Mouse (Mus musculus): ENCODE measurements around the gene Gm20388. TPM values are rescaled to one million over a fixed set of nuclear protein-coding genes. Genes with fewer than 3 reads are reported as not detected.

Gene Gm20388
- polyA plus RNA-seq, 1 experiment, result 0.36 TPM

DNA sequence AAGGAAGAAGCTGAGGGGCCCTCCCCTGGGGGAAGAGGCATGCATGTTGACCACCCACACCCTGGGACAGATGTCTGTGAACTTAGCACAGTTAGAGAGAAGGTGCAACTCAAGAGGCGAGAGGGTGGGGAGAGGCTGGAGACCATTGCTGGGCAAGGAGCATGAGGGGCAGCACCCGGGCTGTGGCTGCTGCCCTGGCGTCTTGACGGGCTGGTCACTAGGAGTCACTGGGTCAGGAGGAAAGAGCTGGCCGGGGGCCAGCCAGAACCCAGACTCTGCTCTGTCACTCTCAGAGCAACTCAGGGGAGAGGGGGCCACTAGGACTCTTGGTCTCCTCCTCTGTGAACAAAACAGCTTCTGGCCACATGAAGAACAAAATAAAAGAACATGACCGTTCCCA lies 278.8 kb downstream of the Gm20388 start:
- no peaks in the 10 kb centered on the region for H3K27me3 ChIP-seq (ENCODE audit: control insufficient read depth)
- no peak for TF ChIP-seq TAL1 (IDR thresholded peaks at IDR 0.05; ENCODE audit: low read length)
- TF ChIP-seq GATA1 (IDR thresholded peaks at IDR 0.05; ENCODE audit: low read length), result no peak
- H3K9me3 ChIP-seq (ENCODE audit: control insufficient read depth, low read length), result peaks cover 6% of the 10 kb centered on the region
- H3K36me3 ChIP-seq (ENCODE audit: control insufficient read depth), result no peaks in the 10 kb centered on the region
- no peak overlapping the region for H3K4me3 ChIP-seq (replicated peaks)
- no peaks in the 10 kb centered on the region for H3K4me1 ChIP-seq (ENCODE audit: control insufficient read depth)

- Histone ChIP-seq H3K27me3 (ENCODE audit: control insufficient read depth) (no peaks in the 10 kb centered on the region), H3K36me3 (ENCODE audit: control insufficient read depth) (no peaks in the 10 kb centered on the region), H3K4me1 (ENCODE audit: control insufficient read depth) (no peaks in the 10 kb centered on the region), H3K4me3 (replicated peaks) (no peak overlapping the region), H3K9me3 (ENCODE audit: control insufficient read depth, low read length) (peaks cover 6% of the 10 kb centered on the region)
- no peak for TF ChIP-seq TAL1 (IDR thresholded peaks at IDR 0.05; ENCODE audit: low read length)
- no peak for TF ChIP-seq GATA1 (IDR thresholded peaks at IDR 0.05; ENCODE audit: low read length)
Measured at GRCm38 (mm10) chr8:120190107-120190809, 279.6 kb downstream of the Gm20388 start.

GRCm38 (mm10) chr8:120190810-120191413 lies 280.3 kb downstream of the Gm20388 start:
- H3K36me3 ChIP-seq (ENCODE audit: control insufficient read depth), result no peaks in the 10 kb centered on the region
- no peaks in the 10 kb centered on the region for H3K27me3 ChIP-seq (ENCODE audit: control insufficient read depth)
- TF ChIP-seq GATA1 (IDR thresholded peaks at IDR 0.05; ENCODE audit: low read length), result no peak
- TF ChIP-seq TAL1 (IDR thresholded peaks at IDR 0.05; ENCODE audit: low read length), result no peak
- H3K9me3 ChIP-seq (ENCODE audit: control insufficient read depth, low read length), result peaks cover 6% of the 10 kb centered on the region
- H3K4me1 ChIP-seq (ENCODE audit: control insufficient read depth), result no peaks in the 10 kb centered on the region
- no peak overlapping the region for H3K4me3 ChIP-seq (replicated peaks)

- Histone ChIP-seq H3K36me3 (ENCODE audit: control insufficient read depth) (no peaks in the 10 kb centered on the region), H3K4me1 (ENCODE audit: control insufficient read depth) (no peaks in the 10 kb centered on the region), H3K27me3 (ENCODE audit: control insufficient read depth) (no peaks in the 10 kb centered on the region), H3K4me3 (replicated peaks) (no peak overlapping the region), H3K9me3 (ENCODE audit: control insufficient read depth, low read length) (peaks cover 6% of the 10 kb centered on the region)
- TF ChIP-seq TAL1 (IDR thresholded peaks at IDR 0.05; ENCODE audit: low read length) (no peak), GATA1 (IDR thresholded peaks at IDR 0.05; ENCODE audit: low read length) (no peak)
Measured at GRCm38 (mm10) chr8:120191633-120192032, 281.0 kb downstream of the Gm20388 start.

GRCm38 (mm10) chr8:120192118-120192517 lies 281.5 kb downstream of the Gm20388 start:
- peaks cover 6% of the 10 kb centered on the region for H3K9me3 ChIP-seq (ENCODE audit: control insufficient read depth, low read length)
- no peak overlapping the region for H3K4me3 ChIP-seq (replicated peaks)
- H3K27me3 ChIP-seq (ENCODE audit: control insufficient read depth), result no peaks in the 10 kb centered on the region
- H3K4me1 ChIP-seq (ENCODE audit: control insufficient read depth), result no peaks in the 10 kb centered on the region
- no peaks in the 10 kb centered on the region for H3K36me3 ChIP-seq (ENCODE audit: control insufficient read depth)
- no peak for TF ChIP-seq GATA1 (IDR thresholded peaks at IDR 0.05; ENCODE audit: low read length)
- no peak for TF ChIP-seq TAL1 (IDR thresholded peaks at IDR 0.05; ENCODE audit: low read length)

DNA sequence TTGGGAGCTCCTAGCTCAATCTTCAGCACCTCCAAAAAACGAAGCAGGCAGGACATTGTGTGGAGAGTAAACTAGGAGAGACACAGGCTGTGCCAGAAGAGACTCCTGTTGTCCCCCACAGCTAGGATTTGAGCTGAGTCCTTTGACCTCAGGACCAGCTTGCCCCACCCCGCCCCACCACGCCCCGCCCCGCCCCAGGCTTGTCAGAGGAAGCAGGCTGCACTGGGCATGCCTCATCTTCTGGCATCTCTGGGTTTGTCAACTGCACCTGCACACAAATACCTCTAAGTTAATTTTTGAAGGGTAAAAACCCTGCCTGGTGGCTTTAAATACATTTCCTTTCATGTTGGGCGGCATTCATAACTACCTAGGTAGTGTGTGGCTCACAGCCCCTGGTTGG lies 290.7 kb downstream of the Gm20388 start:
- H3K9me3 ChIP-seq (ENCODE audit: control insufficient read depth, low read length), result peaks cover 12% of the 10 kb centered on the region
- H3K36me3 ChIP-seq (ENCODE audit: control insufficient read depth), result no peaks in the 10 kb centered on the region
- TF ChIP-seq GATA1 (IDR thresholded peaks at IDR 0.05; ENCODE audit: low read length) (no peak), TAL1 (IDR thresholded peaks at IDR 0.05; ENCODE audit: low read length) (no peak)
- H3K4me1 ChIP-seq (ENCODE audit: control insufficient read depth), result no peaks in the 10 kb centered on the region
- no peaks in the 10 kb centered on the region for H3K27me3 ChIP-seq (ENCODE audit: control insufficient read depth)
- H3K4me3 ChIP-seq (replicated peaks), result no peak overlapping the region

GRCm38 (mm10) chr8:120202546-120202945 lies 291.9 kb downstream of the Gm20388 start:
- H3K27me3 ChIP-seq (ENCODE audit: control insufficient read depth), result no peaks in the 10 kb centered on the region
- no peaks in the 10 kb centered on the region for H3K4me1 ChIP-seq (ENCODE audit: control insufficient read depth)

GRCm38 (mm10) chr8:120204736-120205360 lies 294.2 kb downstream of the Gm20388 start:
- Histone ChIP-seq H3K4me1 (ENCODE audit: control insufficient read depth) (no peaks in the 10 kb centered on the region), H3K9me3 (ENCODE audit: control insufficient read depth, low read length) (peaks cover 6% of the 10 kb centered on the region), H3K36me3 (ENCODE audit: control insufficient read depth) (no peaks in the 10 kb centered on the region), H3K27me3 (ENCODE audit: control insufficient read depth) (no peaks in the 10 kb centered on the region), H3K4me3 (replicated peaks) (no peak overlapping the region)
- TF ChIP-seq TAL1 (IDR thresholded peaks at IDR 0.05; ENCODE audit: low read length), result no peak
- TF ChIP-seq GATA1 (IDR thresholded peaks at IDR 0.05; ENCODE audit: low read length), result no peak

More at GRCm38 (mm10) chr8:120202546-120202945, 291.9 kb downstream of the Gm20388 start:
- Histone ChIP-seq H3K4me3 (replicated peaks) (no peak overlapping the region), H3K36me3 (ENCODE audit: control insufficient read depth) (no peaks in the 10 kb centered on the region), H3K9me3 (ENCODE audit: control insufficient read depth, low read length) (peaks cover 12% of the 10 kb centered on the region)
- TF ChIP-seq GATA1 (IDR thresholded peaks at IDR 0.05; ENCODE audit: low read length) (no peak), TAL1 (IDR thresholded peaks at IDR 0.05; ENCODE audit: low read length) (no peak)

DNA sequence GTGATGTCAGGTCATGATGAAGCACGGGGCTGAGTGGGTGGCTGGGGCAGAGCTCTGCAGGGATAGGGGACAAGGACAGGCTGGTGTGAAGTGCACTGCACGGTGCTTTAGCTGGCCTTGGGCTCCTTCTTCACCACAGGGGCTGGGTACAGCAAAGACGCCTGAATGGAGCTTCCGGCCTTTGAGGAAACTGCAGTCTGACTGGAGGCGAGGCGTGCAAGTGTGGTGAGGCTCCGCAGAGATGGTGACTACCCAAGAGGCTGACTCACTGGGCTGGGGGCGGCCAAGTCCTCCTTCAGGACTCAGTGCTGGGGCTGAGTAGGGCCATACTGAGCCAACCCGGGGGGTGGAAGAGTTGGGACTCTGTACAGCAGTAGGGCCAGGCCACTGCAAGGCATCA lies 295.3 kb downstream of the Gm20388 start:
- TF ChIP-seq TAL1 (IDR thresholded peaks at IDR 0.05; ENCODE audit: low read length) (no peak), GATA1 (IDR thresholded peaks at IDR 0.05; ENCODE audit: low read length) (no peak)
- H3K9me3 ChIP-seq (ENCODE audit: control insufficient read depth, low read length), result no peaks in the 10 kb centered on the region
- no peaks in the 10 kb centered on the region for H3K27me3 ChIP-seq (ENCODE audit: control insufficient read depth)
- no peaks in the 10 kb centered on the region for H3K36me3 ChIP-seq (ENCODE audit: control insufficient read depth)
- H3K4me1 ChIP-seq (ENCODE audit: control insufficient read depth), result no peaks in the 10 kb centered on the region
- H3K4me3 ChIP-seq (replicated peaks), result no peak overlapping the region

Data from erythroblast, embryonic 14.5 days (primary cell).